In genomic region chr2:5700931-5701330, GRCm38 (mm10) we compare ENCODE assay signal across 27 mouse cellular contexts. TPM values are rescaled to one million over a fixed set of nuclear protein-coding genes. Genes with fewer than 3 reads are reported as not detected.
DNase-seq lines count a peak whose midpoint lies in the region; ATAC-seq and TF ChIP-seq lines count a peak whose summit lies in the region.
"Had no signal": no experiment of that assay in that cellular context is flagged by ENCODE, and none has a peak within 500 bp of the region (broad histone marks: within the 10 kb centered on the region; RNA-seq: fewer than 3 reads in every experiment).

No protein-coding gene starts in this region.

- H3K36me3 ChIP-seq in MEL (ENCODE audit: control insufficient read depth in 1 of 2, insufficient read depth in 2 of 2, low read length in 2 of 2), result peaks cover 0 to 3% of the 10 kb centered on the region in 2 experiments; a peak in 2 of 4 replicates
- H3K36me3 ChIP-seq in liver, embryonic 14.5 days (replicated peaks; ENCODE audit: control insufficient read depth, insufficient read depth, low read depth), result no peaks in the 10 kb centered on the region
- H3K36me3 ChIP-seq: embryonic facial prominence, embryonic 12.5 days; heart, embryonic 10.5 days; hindbrain, embryonic 10.5 days; hindbrain, embryonic 15.5 days had no signal

- peak; percentile 42 for DNase-seq in MEL (ENCODE audit: low read depth, low spot score)
- no peak for DNase-seq in liver, embryonic 14.5 days (ENCODE audit: low read depth in 3 of 3, low spot score in 3 of 3)
- no peak for DNase-seq in left cerebral cortex, postnatal 10 days (ENCODE audit: extremely low spot score in 1 of 2, low spot score in 2 of 2)
- DNase-seq in testis, postnatal 10 days (ENCODE audit: low spot score), result no peak
- DNase-seq: adrenal gland, postnatal 14 days; B cell, adult 2 months; cerebellum, adult 11 months; cerebellum, adult 9-10 months; embryo, embryonic 11 days; gastrocnemius, postnatal 10 days; heart, postnatal 10 days; kidney, adult 11 months; kidney, postnatal 14 days; left cerebral cortex, postnatal 4 days; lung, embryonic 14.5 days; lung, postnatal 14 days; right cerebral cortex, postnatal 4 days had no signal

- no peaks in the 10 kb centered on the region for H3K79me2 ChIP-seq in MEL (ENCODE audit: control insufficient read depth, insufficient read depth, low read length, poor library complexity)

- H3K9me3 ChIP-seq in MEL (replicated peaks; ENCODE audit: insufficient read depth, low read length), result no peaks in the 10 kb centered on the region
- H3K9me3 ChIP-seq in liver, embryonic 14.5 days (ENCODE audit: control insufficient read depth, low read length), result no peaks in the 10 kb centered on the region
- H3K9me3 ChIP-seq: embryonic facial prominence, embryonic 12.5 days; heart, embryonic 10.5 days; hindbrain, embryonic 10.5 days; hindbrain, embryonic 15.5 days had no signal

- peak; percentile 42 to 71; a peak in 3 of 4 replicates for TF ChIP-seq EP300 in MEL (IDR thresholded peaks at IDR 0.05; ENCODE audit: low read depth in 1 of 2, low read length in 2 of 2)
- peak; percentile 64 for TF ChIP-seq EP300 in liver, embryonic 14.5 days (IDR thresholded peaks at IDR 0.05; ENCODE audit: low read depth)

- WGBS in liver, embryonic 14.5 days (ENCODE audit: insufficient replicate concordance), result 65% methylated on average over 3 of the region's 3 CpGs

- no peak overlapping the region for H3K9ac ChIP-seq in MEL (ENCODE audit: control insufficient read depth, low read depth, low read length, poor library complexity, severe bottlenecking)
- no peak overlapping the region for H3K9ac ChIP-seq in liver, embryonic 14.5 days (replicated peaks)
- H3K9ac ChIP-seq: embryonic facial prominence, embryonic 12.5 days; hindbrain, embryonic 15.5 days; lung, embryonic 14.5 days had no signal

- no peak overlapping the region for H3K4me3 ChIP-seq in MEL (ENCODE audit: control insufficient read depth in 1 of 2, insufficient read depth in 1 of 2, low read depth in 2 of 2, low read length in 2 of 2)
- no peak overlapping the region for H3K4me3 ChIP-seq in liver, embryonic 14.5 days (ENCODE audit: insufficient read depth in 1 of 2, low read depth in 2 of 2, low read length in 2 of 2)
- H3K4me3 ChIP-seq: embryonic facial prominence, embryonic 12.5 days; heart, embryonic 10.5 days; hindbrain, embryonic 10.5 days; hindbrain, embryonic 15.5 days had no signal

- TF ChIP-seq RAD21 in MEL (IDR thresholded peaks at IDR 0.05; ENCODE audit: low read depth, low read length), result no peak

- ATAC-seq in erythroid progenitor cell, adult 5-6 weeks (replicated peaks; ENCODE audit: low FRiP score, poor library complexity, severe bottlenecking), result peak; percentile 71
- ATAC-seq in liver, embryonic 14.5 days (ENCODE audit: insufficient read depth), result peak; percentile 81
- ATAC-seq in megakaryocyte-erythroid progenitor cell, adult 5-6 weeks (replicated peaks; ENCODE audit: low FRiP score, low TSS enrichment, poor library complexity, severe bottlenecking), result peak; percentile 88
- ATAC-seq: forebrain, embryonic 16.5 days; inflammation-experienced regulatory T-cells, adult 6 months; midbrain, embryonic 16.5 days had no signal

- intact Hi-C loops in left cerebral cortex, postnatal 10 days (cut with DNase I), result no loop called here

- H3K27ac ChIP-seq in MEL (ENCODE audit: control insufficient read depth, low read depth, low read length), result no peak overlapping the region
- no peak overlapping the region for H3K27ac ChIP-seq in liver, embryonic 14.5 days
- H3K27ac ChIP-seq: embryonic facial prominence, embryonic 12.5 days; heart, embryonic 10.5 days; hindbrain, embryonic 10.5 days; hindbrain, embryonic 15.5 days had no signal

- H3K4me1 ChIP-seq in MEL (ENCODE audit: control insufficient read depth in 1 of 2, insufficient read depth in 2 of 2, low read length in 2 of 2), result peaks cover 3 to 11% of the 10 kb centered on the region in 2 experiments; a peak in 3 of 4 replicates
- peaks cover 0 to 13% of the 10 kb centered on the region in 2 experiments; a peak in 2 of 4 replicates for H3K4me1 ChIP-seq in liver, embryonic 14.5 days (replicated peaks; ENCODE audit: control insufficient read depth in 2 of 2, insufficient read depth in 2 of 2, low read length in 1 of 2)
- H3K4me1 ChIP-seq: embryonic facial prominence, embryonic 12.5 days; hindbrain, embryonic 10.5 days; hindbrain, embryonic 15.5 days had no signal

- TF ChIP-seq CTCF in MEL (IDR thresholded peaks at IDR 0.05 in 2 of 3, conservative IDR thresholded peaks at IDR 0.05 in 1 of 3; ENCODE audit: control insufficient read depth in 1 of 3, insufficient read depth in 1 of 3, low read depth in 2 of 3, low read length in 3 of 3, poor library complexity in 1 of 3, severe bottlenecking in 1 of 3), result no peak
- no peak for TF ChIP-seq CTCF in liver, embryonic 14.5 days (IDR thresholded peaks at IDR 0.05; ENCODE audit: low read depth)

- H3K4me2 ChIP-seq in liver, embryonic 14.5 days (ENCODE audit: low read depth), result no peak overlapping the region
- H3K4me2 ChIP-seq: embryonic facial prominence, embryonic 12.5 days; hindbrain, embryonic 15.5 days; lung, embryonic 14.5 days; midbrain, embryonic 11.5 days had no signal

- H3K27me3 ChIP-seq in MEL (ENCODE audit: control insufficient read depth in 1 of 2, insufficient read depth in 2 of 2, low read length in 2 of 2), result no peaks in the 10 kb centered on the region
- H3K27me3 ChIP-seq in liver, embryonic 14.5 days (ENCODE audit: control insufficient read depth, insufficient read depth, low read length), result no peaks in the 10 kb centered on the region
- H3K27me3 ChIP-seq: embryonic facial prominence, embryonic 12.5 days; hindbrain, embryonic 15.5 days had no signal

- TF ChIP-seq POLR2A in MEL (IDR thresholded peaks at IDR 0.05; ENCODE audit: control insufficient read depth in 1 of 2, insufficient read depth in 1 of 2, low read depth in 1 of 2, low read length in 2 of 2, poor library complexity in 1 of 2), result no peak

TF ChIP-seq in MEL, 35 proteins besides CTCF, POLR2A, EP300 and RAD21:
- TF ChIP-seq SIN3A (IDR thresholded peaks at IDR 0.05; ENCODE audit: low read length) (peak; percentile 21; the same call in 1 of the 2 replicates), MEF2A (IDR thresholded peaks at IDR 0.05; ENCODE audit: extremely low read depth, insufficient replicate concordance, low read depth, low read length, poor library complexity, severe bottlenecking) (peak; percentile 65; the same call in 1 of the 2 replicates), GABPA (IDR thresholded peaks at IDR 0.05; ENCODE audit: low read depth, low read length) (no peak), ETS1 (IDR thresholded peaks at IDR 0.05; ENCODE audit: low read depth, low read length) (peak; percentile 61), GATA1 (IDR thresholded peaks at IDR 0.05; ENCODE audit: low read depth, low read length) (peak; percentile 66), TCF12 (IDR thresholded peaks at IDR 0.05; ENCODE audit: low read depth, low read length) (peak; percentile 74), TAL1 (IDR thresholded peaks at IDR 0.05; ENCODE audit: low read length) (peak; percentile 37), MAX (IDR thresholded peaks at IDR 0.05; ENCODE audit: low read length) (0 out of 2 replicates have a peak, but pooled peaks have one; percentile 27), NRF1 (IDR thresholded peaks at IDR 0.05; ENCODE audit: insufficient read depth, low read depth, low read length, poor library complexity, severe bottlenecking) (no peak), ZKSCAN1 (IDR thresholded peaks at IDR 0.05; ENCODE audit: low read depth, low read length) (no peak), POLR2AphosphoS2 (IDR thresholded peaks at IDR 0.05; ENCODE audit: low read length) (no peak)

RNA-seq across cellular contexts. Expression of gene Camk1d, which starts 13.4 kb away (rescaled TPM):
- 2.9 and 3.7 TPM in 2 replicates for total RNA-seq in MEL (2012; rRNA removed)
- 1 to 10 TPM in 1 of 2 experiments, not detected in 1; 4.4 TPM for polyA plus RNA-seq in MEL (2012; ENCODE audit: insufficient read depth in 1 of 2, insufficient read length in 2 of 2, low read depth in 1 of 2, low replicate concordance in 2 of 2, missing spikeins in 1 of 2)
- 3.2 and 7.5 TPM in 2 replicates for total RNA-seq in erythroid progenitor cell, adult 5-6 weeks (2015; ENCODE audit: low replicate concordance)
- total RNA-seq in erythroid progenitor cell, adult 5-6 weeks (2017; ENCODE audit: low replicate concordance), result 1.7 and 2.2 TPM in 2 replicates
- polyA plus RNA-seq in liver, embryonic 14.5 days (2012; rRNA removed), result 0.47 and 0.63 TPM in 2 replicates
- polyA plus RNA-seq in liver, embryonic 14.5 days (2014; fragmentation: Nextera tagmentation; extraction: Ambion mirVana), result 0.83 and 1.0 TPM in 2 replicates
- total RNA-seq in megakaryocyte-erythroid progenitor cell, adult 5-6 weeks (2014; fragmentation: Nextera tagmentation), result 3.9 and 9.6 TPM in 2 replicates
- 3.7 and 5.9 TPM in 2 replicates for total RNA-seq in megakaryocyte-erythroid progenitor cell, adult 5-6 weeks (2017)
- 100 to 1,000 TPM in 1 of 2 experiments, 10 to 100 TPM in 1; 99.2 to 101 TPM for total RNA-seq in left cerebral cortex, postnatal 10 days (2021)

Comparison
In these comparisons a context has a peak if more than half of its experiments do, and no peak if none do; other contexts are left out.
1. RNA of gene Camk1d, which starts 13.4 kb away (total RNA-seq): 99.2 to 101 TPM in left cerebral cortex, postnatal 10 days; 1.7 to 7.5 TPM in erythroid progenitor cell, adult 5-6 weeks, 3.7 to 9.6 TPM in megakaryocyte-erythroid progenitor cell, adult 5-6 weeks and 2.9 to 3.7 TPM in MEL; every median in the first group is over 4 times any median in the second.
2. Peak in every context shown above with its lines, with median percentiles within 50 percentile points of each other: ATAC-seq.